Mouse (Mus musculus): ENCODE measurements around the gene Zscan2.

DNA sequence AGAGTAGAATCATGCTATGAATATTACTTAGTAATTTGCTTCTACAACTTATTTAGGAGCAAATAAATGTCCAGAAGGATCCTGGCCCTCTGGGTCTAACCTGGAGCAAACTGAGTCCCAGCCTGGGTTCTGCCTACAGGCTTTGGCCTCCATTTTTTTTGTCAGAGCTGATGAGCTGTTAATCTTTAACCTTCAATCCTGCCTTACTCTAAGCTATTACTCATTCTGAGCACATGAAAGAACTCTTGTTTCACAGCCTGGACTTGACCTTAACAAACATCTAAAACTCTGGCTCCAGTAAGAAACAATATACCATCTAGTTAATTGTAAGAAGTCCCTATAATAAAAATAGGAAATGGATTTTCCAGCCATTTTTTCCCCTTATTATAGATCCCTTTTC, 21.0 kb upstream of the Zscan2 start:
- TF ChIP-seq CTCF (IDR thresholded peaks at IDR 0.05; ENCODE audit: low read depth) (no peak), EP300 (optimal IDR thresholded peaks at IDR 0.05) (no peak)
